Mouse (Mus musculus) small intestine, adult 2 months (tissue): ENCODE data around the gene Ankzf1.

Experiments used
- CTCF ChIP-seq: fragments of 200-500 bp; IDR thresholded peaks from 2 replicates; pipeline ENCODE4 v1.5.1; 2012; ENCODE audit warnings: low read depth, mild to moderate bottlenecking, control low read depth, inconsistent platforms, low read length, moderate library complexity, mixed read lengths; ENCODE audit not compliant: insufficient replicate concordance, insufficient read length; ENCODE audit errors: extremely low read depth
- POLR2A ChIP-seq: fragments of 200-500 bp; IDR thresholded peaks from 2 replicates; pipeline ENCODE4 v1.6.1; 2012; ENCODE audit warnings: low read depth, mild to moderate bottlenecking, control low read depth, inconsistent platforms, low read length, moderate library complexity

DNA sequence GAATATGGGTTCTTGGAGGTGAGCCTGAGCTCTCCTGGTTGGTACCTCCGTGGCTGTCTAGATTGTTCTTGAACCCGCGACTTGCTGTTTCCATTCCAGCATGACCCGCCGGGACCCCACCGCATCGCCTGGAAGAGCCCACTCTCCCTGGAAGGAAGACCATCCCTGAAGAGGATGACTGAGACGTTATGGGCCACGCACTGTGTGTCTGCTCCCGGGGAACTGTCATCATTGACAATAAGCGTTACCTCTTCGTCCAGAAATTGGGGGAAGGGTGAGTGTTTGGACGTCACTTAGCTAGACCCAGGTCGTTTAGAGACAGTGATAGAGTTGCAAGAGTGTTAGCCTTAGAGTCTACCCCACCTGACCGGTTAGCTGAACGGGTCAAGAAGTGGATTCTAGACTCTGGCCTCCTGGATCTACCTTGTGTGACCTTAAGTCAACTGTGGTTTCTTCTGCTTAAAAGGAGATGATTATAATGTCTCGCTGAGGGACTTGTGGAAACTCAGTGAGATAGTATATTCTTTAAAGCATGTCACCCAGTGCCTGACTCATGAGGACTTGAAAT, 19.3 kb downstream of the Ankzf1 start:
- TF ChIP-seq POLR2A (no peak), CTCF (no peak)
